Mouse (Mus musculus) erythroblast, embryonic 14.5 days (primary cell): ENCODE results near the gene Safb.

Experiments
- GATA1 ChIP-seq: IDR thresholded peaks from 2 replicates; pipeline ENCODE4 v1.6.1; 2012; ENCODE audit warnings: low read length, inconsistent platforms, mixed read lengths
- TAL1 ChIP-seq: IDR thresholded peaks from 3 replicates; pipeline ENCODE4 v1.6.1; 2012; ENCODE audit warnings: low read length, inconsistent platforms, mixed read lengths

GRCm38 (mm10) chr17:56552781-56553363 lies 31.8 kb upstream of the Safb start:
- no peak for TF ChIP-seq GATA1
- TF ChIP-seq TAL1 = no peak
